Mouse (Mus musculus): ENCODE measurements at regions not wholly inside any gene's neighbourhood (a gene's known extent, or its start where the extent isn't known, plus 50 kb on each side); places are given as distances from the start of the nearest gene placed in this dataset.

GRCm38 (mm10) chr5:112032036-112032435 lies 220.3 kb downstream of the Cryba4 start:
- no peak overlapping the region for H3K4me2 ChIP-seq (ENCODE audit: insufficient read depth, low read depth, poor library complexity, severe bottlenecking)
- H3K79me2 ChIP-seq (replicated peaks; ENCODE audit: control insufficient read depth, extremely low read depth, insufficient read depth, poor library complexity, severe bottlenecking) = no peaks in the 10 kb centered on the region
- H3K4me1 ChIP-seq (ENCODE audit: control insufficient read depth in 1 of 2, insufficient read depth in 2 of 2) = no peaks in the 10 kb centered on the region
- no peak overlapping the region for H3K4me3 ChIP-seq (replicated peaks in 1 of 3; ENCODE audit: low read depth in 2 of 3, low read length in 2 of 3, poor library complexity in 1 of 3)
- DNase-seq (ENCODE audit: extremely low read depth) = no peak
- H3K9ac ChIP-seq (ENCODE audit: insufficient read depth, low read depth) = no peak overlapping the region
- no peaks in the 10 kb centered on the region for H3K27me3 ChIP-seq (replicated peaks)
- no peak for TF ChIP-seq HCFC1 (IDR thresholded peaks at IDR 0.05; ENCODE audit: low read depth, low read length)
- no peak for TF ChIP-seq RAD21 (IDR thresholded peaks at IDR 0.05; ENCODE audit: low read depth, low read length)
- TF ChIP-seq ZNF384 (IDR thresholded peaks at IDR 0.05; ENCODE audit: low read depth, low read length) = no peak
- TF ChIP-seq POLR2A (IDR thresholded peaks at IDR 0.05; ENCODE audit: low read depth, low read length) = no peak
- TF ChIP-seq USF1 (IDR thresholded peaks at IDR 0.05; ENCODE audit: low read depth, low read length) = no peak
- TF ChIP-seq MAZ (IDR thresholded peaks at IDR 0.05; ENCODE audit: low read depth, low read length) = no peak
- TF ChIP-seq EP300 (IDR thresholded peaks at IDR 0.05; ENCODE audit: low read length) = no peak
- TF ChIP-seq IRF4 (IDR thresholded peaks at IDR 0.05; ENCODE audit: low read depth, low read length) = no peak
- TF ChIP-seq POLR2AphosphoS2 (IDR thresholded peaks at IDR 0.05; ENCODE audit: low read depth, low read length) = no peak
- no peak for TF ChIP-seq NELFE (IDR thresholded peaks at IDR 0.05; ENCODE audit: low read depth, low read length)
- TF ChIP-seq GABPA (IDR thresholded peaks at IDR 0.05; ENCODE audit: insufficient replicate concordance, low read depth, low read length) = no peak
- TF ChIP-seq MAX (IDR thresholded peaks at IDR 0.05; ENCODE audit: low read length) = no peak
- TF ChIP-seq MYC (IDR thresholded peaks at IDR 0.05; ENCODE audit: low read depth, low read length) = no peak
- no peak for TF ChIP-seq MEF2A (IDR thresholded peaks at IDR 0.05; ENCODE audit: borderline replicate concordance, low read depth, low read length)
- no peak for TF ChIP-seq RCOR1 (conservative IDR thresholded peaks at IDR 0.05; ENCODE audit: low read depth, low read length)
- no peak for TF ChIP-seq TBP (conservative IDR thresholded peaks at IDR 0.05; ENCODE audit: low read depth, low read length)
- dilution Hi-C loops (cut with MboI; ENCODE audit: extremely low pct_ligation_motif_present, extremely low pct_unique_long_range_greater_than_20kb, low sequenced_read_pairs) (no loop called here), in situ Hi-C loops (cut with MboI; ENCODE audit: low pct_ligation_motif_present, low pct_unique_long_range_greater_than_20kb, low sequenced_read_pairs) (no loop called here)
- peaks cover 92% of the 10 kb centered on the region for H3K9me3 ChIP-seq (replicated peaks; ENCODE audit: low read length)
- H3K36me3 ChIP-seq (replicated peaks in 1 of 2; ENCODE audit: control insufficient read depth in 1 of 2, insufficient read depth in 1 of 2, low read length in 1 of 2) = no peaks in the 10 kb centered on the region
- H3K27ac ChIP-seq (ENCODE audit: insufficient read depth, low read depth) = no peak overlapping the region

DNA sequence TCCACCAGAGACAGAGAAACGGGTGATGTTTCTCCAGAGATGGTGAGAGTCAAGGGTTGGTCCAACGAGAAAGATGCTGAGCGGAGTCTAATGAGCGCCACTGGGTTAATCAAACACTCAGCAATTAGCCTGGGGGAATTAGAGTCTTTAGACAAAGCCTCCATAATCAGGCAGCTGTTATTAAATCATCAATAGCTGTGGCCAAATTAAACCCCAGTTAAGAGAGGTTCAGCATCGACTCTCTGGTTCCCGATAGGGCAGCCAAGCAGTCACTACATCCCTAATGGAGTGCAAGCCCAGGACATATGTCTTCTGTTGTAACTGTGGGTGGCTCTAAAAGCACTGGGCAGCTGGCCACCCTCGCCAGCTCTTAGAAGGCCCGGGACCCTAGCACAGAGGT lies 216.9 kb downstream of the Cryba4 start:
- TF ChIP-seq RAD21 (IDR thresholded peaks at IDR 0.05; ENCODE audit: low read depth, low read length) (no peak), ZC3H11A (IDR thresholded peaks at IDR 0.05; ENCODE audit: low read depth, low read length) (no peak), ZKSCAN1 (IDR thresholded peaks at IDR 0.05; ENCODE audit: borderline replicate concordance, low read depth, low read length) (no peak), E2F4 (IDR thresholded peaks at IDR 0.05; ENCODE audit: insufficient replicate concordance, low read depth, low read length) (no peak), USF1 (IDR thresholded peaks at IDR 0.05; ENCODE audit: low read depth, low read length) (no peak), CTCF (conservative IDR thresholded peaks at IDR 0.05 in 1 of 2, IDR thresholded peaks at IDR 0.05 in 1 of 2; ENCODE audit: low read depth in 2 of 2, low read length in 2 of 2) (no peak), SMC3 (IDR thresholded peaks at IDR 0.05; ENCODE audit: low read depth, low read length) (no peak), TBP (conservative IDR thresholded peaks at IDR 0.05; ENCODE audit: low read depth, low read length) (no peak), MAFK (IDR thresholded peaks at IDR 0.05; ENCODE audit: insufficient replicate concordance, low read length) (no peak), SIN3A (IDR thresholded peaks at IDR 0.05; ENCODE audit: low read length) (no peak), MAZ (IDR thresholded peaks at IDR 0.05; ENCODE audit: low read depth, low read length) (no peak), TCF12 (IDR thresholded peaks at IDR 0.05; ENCODE audit: low read depth, low read length) (no peak), JUND (conservative IDR thresholded peaks at IDR 0.05; ENCODE audit: low read depth, low read length) (no peak), POLR2A (IDR thresholded peaks at IDR 0.05; ENCODE audit: low read depth, low read length) (no peak), POLR2AphosphoS2 (IDR thresholded peaks at IDR 0.05; ENCODE audit: low read depth, low read length) (no peak)
- H3K4me3 ChIP-seq (replicated peaks in 1 of 3; ENCODE audit: low read depth in 2 of 3, low read length in 2 of 3, poor library complexity in 1 of 3) = no peak overlapping the region
- H3K27me3 ChIP-seq (replicated peaks) = no peaks in the 10 kb centered on the region
- peaks cover 90% of the 10 kb centered on the region for H3K9me3 ChIP-seq (replicated peaks; ENCODE audit: low read length)
- no peak overlapping the region for H3K27ac ChIP-seq (ENCODE audit: insufficient read depth, low read depth)
- H3K36me3 ChIP-seq (replicated peaks in 1 of 2; ENCODE audit: control insufficient read depth in 1 of 2, insufficient read depth in 1 of 2, low read length in 1 of 2) = no peaks in the 10 kb centered on the region
- dilution Hi-C loops (cut with MboI; ENCODE audit: extremely low pct_ligation_motif_present, extremely low pct_unique_long_range_greater_than_20kb, low sequenced_read_pairs) = no loop called here
- no peak for DNase-seq (ENCODE audit: extremely low read depth)
- H3K79me2 ChIP-seq (replicated peaks; ENCODE audit: control insufficient read depth, extremely low read depth, insufficient read depth, poor library complexity, severe bottlenecking) = no peaks in the 10 kb centered on the region
- no peaks in the 10 kb centered on the region for H3K4me1 ChIP-seq (ENCODE audit: control insufficient read depth in 1 of 2, insufficient read depth in 2 of 2)
- no peak overlapping the region for H3K4me2 ChIP-seq (ENCODE audit: insufficient read depth, low read depth, poor library complexity, severe bottlenecking)
- in situ Hi-C loops (cut with MboI; ENCODE audit: low pct_ligation_motif_present, low pct_unique_long_range_greater_than_20kb, low sequenced_read_pairs) = no loop called here
- no peak overlapping the region for H3K9ac ChIP-seq (ENCODE audit: insufficient read depth, low read depth)

Measured in CH12.LX (cell line).